8 mouse cellular contexts compared by ENCODE assay signal in the genomic region with DNA sequence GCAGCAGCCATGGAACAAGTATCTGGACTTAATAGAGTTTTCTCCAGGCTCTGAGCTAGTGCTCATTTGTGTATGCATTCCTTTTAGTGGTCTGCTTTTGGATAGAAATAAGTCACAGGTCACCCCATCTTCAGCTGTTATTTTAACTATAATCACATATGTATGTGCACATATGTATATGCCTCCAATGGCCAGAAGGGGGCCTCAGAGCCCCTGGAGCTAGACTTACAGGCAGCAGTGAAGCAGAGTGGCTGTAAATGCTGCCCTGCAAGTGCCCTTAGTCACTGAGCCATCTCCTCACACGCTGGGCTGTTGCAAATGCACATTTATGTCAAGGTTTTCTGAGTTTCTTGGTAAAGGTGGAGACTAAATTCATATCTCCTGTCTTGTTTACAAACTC.
A peak's percentile ranks its signal among the peaks of the same experiment; 100 is the strongest.
DNase-seq lines count a peak whose midpoint lies in the region; ATAC-seq and TF ChIP-seq lines count a peak whose summit lies in the region.

No protein-coding gene starts in this region.

- no peaks in the 10 kb centered on the region for H3K27me3 ChIP-seq in kidney, embryonic 14.5 days (ENCODE audit: control insufficient read depth, insufficient read depth, low read length)

- peak; percentile 65 for DNase-seq in adrenal gland, postnatal 14 days
- no peak for DNase-seq in adrenal gland, adult 18-20 months (ENCODE audit: low spot score in 2 of 2)
- peak; percentile 50 to 61 for DNase-seq in kidney, postnatal 4 days
- peak; percentile 38 for DNase-seq in 3T3-L1 (ENCODE audit: low read depth, low spot score)
- no peak for DNase-seq in spleen, postnatal 14 days (ENCODE audit: low spot score in 2 of 2)
- DNase-seq in cerebellum, adult 11-12 months: no peak

- TF ChIP-seq POLR2A in bone marrow, adult 2 months (IDR thresholded peaks at IDR 0.05; ENCODE audit: borderline replicate concordance, control insufficient read depth, low read depth, low read length): no peak

- no peaks in the 10 kb centered on the region for H3K9me3 ChIP-seq in kidney, embryonic 14.5 days (ENCODE audit: control insufficient read depth, low read length)

- peaks cover 80% of the 10 kb centered on the region for H3K36me3 ChIP-seq in kidney, embryonic 14.5 days (ENCODE audit: control insufficient read depth, insufficient read depth, low read length)

- ATAC-seq in kidney, embryonic 14.5 days (ENCODE audit: low FRiP score, low TSS enrichment): no peak

- H3K4me2 ChIP-seq in kidney, embryonic 14.5 days (replicated peaks; ENCODE audit: low read depth, low read length): no peak overlapping the region

- peak; percentile 32; the same call in 1 of the 2 replicates for TF ChIP-seq CTCF in bone marrow, adult 2 months (IDR thresholded peaks at IDR 0.05; ENCODE audit: control insufficient read depth, insufficient read depth, low read length)

- H3K9ac ChIP-seq in kidney, embryonic 14.5 days (ENCODE audit: low read depth, low read length): no peak overlapping the region

- no peaks in the 10 kb centered on the region for H3K4me1 ChIP-seq in kidney, embryonic 14.5 days (ENCODE audit: control insufficient read depth, insufficient read depth, low read length)
- peaks cover 6% of the 10 kb centered on the region for H3K4me1 ChIP-seq in bone marrow, adult 2 months (ENCODE audit: control insufficient read depth, insufficient read depth, low read length)

- no peak overlapping the region for H3K27ac ChIP-seq in kidney, embryonic 14.5 days (ENCODE audit: low read depth, low read length)
- H3K27ac ChIP-seq in bone marrow, adult 2 months (ENCODE audit: control insufficient read depth, insufficient read depth, low read depth, low read length, poor library complexity): peak overlapping the region; percentile 73; the same call in 1 of the 2 replicates

- 54% methylated on average over 1 of the region's 1 CpGs for WGBS in kidney, embryonic 14.5 days
- WGBS in bone marrow, adult 2 months: 87% methylated on average over 1 of the region's 1 CpGs

- no peak overlapping the region for H3K4me3 ChIP-seq in kidney, embryonic 14.5 days (ENCODE audit: low read length)
- H3K4me3 ChIP-seq in bone marrow, adult 2 months (replicated peaks; ENCODE audit: control insufficient read depth, low read depth, low read length): no peak overlapping the region

Comparison
In these comparisons a context has a peak if more than half of its experiments do, and no peak if none do; other contexts are left out.
1. DNase-seq: peak in adrenal gland, postnatal 14 days (single experiment), kidney, postnatal 4 days (2 of 2) and 3T3-L1 (single experiment); none in adrenal gland, adult 18-20 months (0 of 2), spleen, postnatal 14 days (0 of 2) and cerebellum, adult 11-12 months (single experiment).